Mouse (Mus musculus) hindbrain, embryonic 11.5 days (tissue): ENCODE results near the gene Cyp2c68. TPM values are rescaled to one million over a fixed set of nuclear protein-coding genes. Genes with fewer than 3 reads are reported as not detected.
"Not testable (repeated sequence)": the region's sequence is repeated elsewhere in the genome, so short reads cannot be mapped to it uniquely, and the experiment has no call there.

Source experiments
- ATAC-seq: fragments of 200-750 bp; cut with Nextera tagmentation; 2 replicates; pipeline ENCODE4 v1.8.0; 2017; ENCODE audit warnings: mild to moderate bottlenecking, moderate TSS enrichment, moderate library complexity; ENCODE audit not compliant: low FRiP score
- DNase-seq: peaks from one replicate; pipeline ENCODE4 v3.0.0-alpha.2; 2015; ENCODE audit warnings: low spot score
- H3K27ac ChIP-seq: fragments of 300-500 bp; sonication (generic); 2 replicates; pipeline ENCODE4 v1.5.1; 2014; ENCODE audit warnings: mild to moderate bottlenecking, low read depth, low read length
- H3K27me3 ChIP-seq: fragments of 300-500 bp; sonication (generic); 2 replicates; pipeline ENCODE4 v1.6.1; 2014; ENCODE audit warnings: mild to moderate bottlenecking, low read length, moderate library complexity, mixed read lengths; ENCODE audit not compliant: control insufficient read depth, insufficient read depth
- H3K36me3 ChIP-seq: fragments of 300-500 bp; sonication (generic); 2 replicates; pipeline ENCODE4 v1.6.1; 2014; ENCODE audit warnings: mild to moderate bottlenecking, low read length, moderate library complexity, mixed read lengths; ENCODE audit not compliant: control insufficient read depth, insufficient read depth
- H3K4me1 ChIP-seq: fragments of 300-500 bp; sonication (generic); replicated peaks from 2 replicates; pipeline ENCODE4 v1.6.1; 2014; ENCODE audit warnings: low read length, mixed read lengths; ENCODE audit not compliant: control insufficient read depth, insufficient read depth
- H3K4me2 ChIP-seq: fragments of 300-500 bp; sonication (generic); replicated peaks from 2 replicates; pipeline ENCODE4 v1.6.1; 2014; ENCODE audit warnings: mild to moderate bottlenecking, low read depth, low read length
- H3K4me3 ChIP-seq: fragments of 300-500 bp; sonication (generic); 2 replicates; pipeline ENCODE4 v1.5.1; 2014; ENCODE audit warnings: low read depth, low read length
- H3K9ac ChIP-seq: fragments of 300-500 bp; sonication (generic); 2 replicates; pipeline ENCODE4 v1.6.1; 2014; ENCODE audit warnings: low read depth, low read length
- H3K9me3 ChIP-seq: fragments of 300-500 bp; sonication (generic); 2 replicates; pipeline ENCODE4 v1.6.1; 2016; ENCODE audit warnings: low read length; ENCODE audit not compliant: control insufficient read depth
- WGBS: fragments of 180-500 bp; shearing (Covaris S2); extraction: QIAGEN DNeasy Blood & Tissue Kit; methylation state at CpG from one replicate; pipeline ENCODE4 v1.1.7; 2014; 5-methylcytosine and 5-hydroxymethylcytosine counted together
- polyA plus RNA-seq: library from polyadenylated mRNA; unstranded; fragments of >200 nt; fragmentation: Nextera tagmentation; extraction: Ambion mirVana; gene quantifications from 2 replicates; pipeline ENCODE4 v1.2.1, GENCODE M21; 2014

Cyp2c68 gene
- polyA plus RNA-seq, 1 experiment from 2014 or later: not detected

DNA sequence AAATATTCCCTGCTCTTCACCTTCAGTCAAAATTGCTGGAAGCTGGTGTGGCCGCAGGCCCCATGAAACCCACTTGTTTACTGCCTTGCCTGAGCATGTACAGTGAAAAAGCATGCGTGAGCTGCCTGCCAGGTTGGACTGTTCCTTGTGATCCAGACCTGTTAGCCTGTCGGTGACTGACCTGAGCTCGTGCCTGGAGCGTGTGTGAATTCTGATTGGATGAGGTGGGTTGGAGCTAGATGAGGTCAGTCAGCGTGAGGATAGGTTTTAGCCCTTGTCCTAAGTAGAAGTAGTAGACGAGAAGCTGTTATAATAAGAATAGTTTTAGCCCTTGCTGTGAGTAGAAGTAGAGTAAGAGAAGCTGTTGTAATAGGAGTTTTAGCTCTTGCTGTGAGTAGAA is 96.3 kb downstream of the Cyp2c68 start:
- H3K9ac ChIP-seq, ATAC-seq, H3K27me3 ChIP-seq, H3K4me2 ChIP-seq, H3K4me3 ChIP-seq, H3K9me3 ChIP-seq, H3K4me1 ChIP-seq, H3K27ac ChIP-seq, DNase-seq, H3K36me3 ChIP-seq: not testable (repeated sequence)
- 86% methylated on average over 7 of the region's 7 CpGs for WGBS

Other genes starting within 250 kb of the Cyp2c68 start
- not detected in 2 replicates for gene Cyp2c39, start 230.2 kb downstream of the Cyp2c68 start, polyA plus RNA-seq
- not detected in 2 replicates for gene Cyp2c67, start 92.0 kb downstream of the Cyp2c68 start, polyA plus RNA-seq
- not detected in 2 replicates for gene Cyp2c40, start 71.8 kb upstream of the Cyp2c68 start, polyA plus RNA-seq
- not detected in 2 replicates for gene Cyp2c69, start 145.7 kb upstream of the Cyp2c68 start, polyA plus RNA-seq